Mouse (Mus musculus): ENCODE measurements at regions not wholly inside any gene's neighbourhood (a gene's known extent, or its start where the extent isn't known, plus 50 kb on each side); places are given as distances from the start of the nearest gene placed in this dataset.

GRCm38 (mm10) chr7:39701506-39701905, 183.9 kb downstream of the Zfp619 start:
- Histone ChIP-seq H3K4me1 (replicated peaks; ENCODE audit: control insufficient read depth in 2 of 2, insufficient read depth in 2 of 2, low read length in 1 of 2) (no peaks in the 10 kb centered on the region), H3K27ac (no peak overlapping the region), H3K4me2 (ENCODE audit: low read depth) (no peak overlapping the region), H3K36me3 (replicated peaks; ENCODE audit: control insufficient read depth, insufficient read depth, low read depth) (no peaks in the 10 kb centered on the region), H3K9me3 (ENCODE audit: control insufficient read depth, low read length) (no peaks in the 10 kb centered on the region), H3K9ac (replicated peaks) (no peak overlapping the region), H3K27me3 (ENCODE audit: control insufficient read depth, insufficient read depth, low read length) (no peaks in the 10 kb centered on the region), H3K4me3 (ENCODE audit: insufficient read depth in 1 of 2, low read depth in 2 of 2, low read length in 2 of 2) (no peak overlapping the region)
- no peak for ATAC-seq (ENCODE audit: insufficient read depth)
- no peak for TF ChIP-seq CTCF (IDR thresholded peaks at IDR 0.05; ENCODE audit: low read depth)
- no peak for DNase-seq (ENCODE audit: low read depth in 3 of 3, low spot score in 3 of 3)
- WGBS (ENCODE audit: insufficient replicate concordance), result 43% methylated on average over 1 of the region's 2 CpGs

DNA sequence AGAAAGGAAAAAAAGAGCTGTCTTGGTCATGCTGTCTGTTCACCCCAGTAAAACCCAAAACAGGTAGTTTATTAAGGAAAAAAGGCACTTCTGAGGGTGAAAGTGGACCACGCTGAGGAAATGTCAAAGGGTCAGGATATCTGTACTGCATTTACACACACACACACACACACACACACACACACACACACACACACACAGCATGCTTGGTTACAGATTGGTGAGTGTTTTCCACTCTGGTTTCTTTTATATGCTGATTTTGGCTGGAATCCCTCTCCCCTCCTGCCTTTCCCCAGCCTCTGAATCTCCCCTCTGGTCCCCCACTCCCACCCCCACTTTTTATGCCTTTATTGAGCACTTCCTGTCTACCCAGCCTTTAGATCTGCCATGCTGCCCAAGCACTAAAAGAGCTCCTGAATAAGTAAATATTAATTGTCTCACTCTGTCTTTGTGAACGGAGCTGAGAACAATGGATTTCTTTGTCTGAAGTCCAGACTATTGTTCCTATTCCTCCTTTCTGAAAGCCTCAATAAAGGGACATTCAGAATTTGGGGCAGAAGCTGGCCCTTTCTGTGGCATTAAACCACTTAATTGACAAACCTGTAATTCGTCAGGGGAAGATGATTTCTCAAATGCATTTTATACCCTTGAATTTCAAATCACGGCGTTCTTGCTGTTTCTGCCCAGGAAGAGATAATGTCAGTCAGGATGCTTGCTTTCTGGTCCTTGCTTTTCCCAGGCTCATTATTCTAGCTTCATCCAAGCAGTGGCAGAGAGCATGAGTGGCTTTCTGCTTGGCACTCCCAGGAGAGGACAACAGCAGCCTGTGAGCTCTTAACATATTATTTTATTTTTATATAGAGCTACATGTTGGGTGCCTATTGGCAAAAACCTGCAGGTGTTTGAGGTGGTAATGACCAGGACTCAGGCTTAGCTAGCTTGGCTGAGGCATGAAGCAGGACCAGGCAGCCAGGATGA, 187.8 kb downstream of the Zfp619 start:
- no peak for DNase-seq (ENCODE audit: low read depth in 3 of 3, low spot score in 3 of 3)
- Histone ChIP-seq H3K27me3 (ENCODE audit: control insufficient read depth, insufficient read depth, low read length) (no peaks in the 10 kb centered on the region), H3K9ac (replicated peaks) (no peak overlapping the region), H3K27ac (no peak overlapping the region), H3K9me3 (ENCODE audit: control insufficient read depth, low read length) (no peaks in the 10 kb centered on the region), H3K4me1 (replicated peaks; ENCODE audit: control insufficient read depth in 2 of 2, insufficient read depth in 2 of 2, low read length in 1 of 2) (no peaks in the 10 kb centered on the region), H3K4me2 (ENCODE audit: low read depth) (no peak overlapping the region), H3K4me3 (ENCODE audit: insufficient read depth in 1 of 2, low read depth in 2 of 2, low read length in 2 of 2) (no peak overlapping the region), H3K36me3 (replicated peaks; ENCODE audit: control insufficient read depth, insufficient read depth, low read depth) (no peaks in the 10 kb centered on the region)
- WGBS (ENCODE audit: insufficient replicate concordance), result 40% methylated on average over 5 of the region's 5 CpGs
- no peak for ATAC-seq (ENCODE audit: insufficient read depth)
- no peak for TF ChIP-seq EP300 (IDR thresholded peaks at IDR 0.05; ENCODE audit: low read depth)
- no peak for TF ChIP-seq CTCF (IDR thresholded peaks at IDR 0.05; ENCODE audit: low read depth)

DNA sequence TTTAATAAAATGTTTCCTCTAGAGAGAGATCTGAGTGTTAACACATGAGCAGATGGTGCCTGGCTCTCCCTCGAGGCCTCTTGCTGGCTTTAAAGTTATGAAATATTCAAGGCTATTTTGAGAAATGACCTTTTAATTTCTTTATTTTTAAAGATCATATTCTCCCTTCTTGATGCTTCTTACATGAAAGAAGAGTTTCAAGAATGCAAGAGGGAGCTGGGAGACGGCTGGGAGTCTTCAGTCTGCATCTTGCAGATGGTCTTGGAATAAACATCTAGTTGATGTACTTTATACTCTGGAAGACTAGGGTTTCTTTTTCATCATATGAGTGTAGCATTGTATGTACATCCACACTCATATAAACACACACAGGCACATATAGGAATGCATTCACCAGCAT, 189.0 kb downstream of the Zfp619 start:
- no peak for TF ChIP-seq CTCF (IDR thresholded peaks at IDR 0.05; ENCODE audit: low read depth)
- TF ChIP-seq EP300 (IDR thresholded peaks at IDR 0.05; ENCODE audit: low read depth), result no peak
- Histone ChIP-seq H3K27ac (no peak overlapping the region), H3K4me3 (ENCODE audit: insufficient read depth in 1 of 2, low read depth in 2 of 2, low read length in 2 of 2) (no peak overlapping the region), H3K27me3 (ENCODE audit: control insufficient read depth, insufficient read depth, low read length) (no peaks in the 10 kb centered on the region), H3K4me2 (ENCODE audit: low read depth) (no peak overlapping the region), H3K4me1 (replicated peaks; ENCODE audit: control insufficient read depth in 2 of 2, insufficient read depth in 2 of 2, low read length in 1 of 2) (no peaks in the 10 kb centered on the region), H3K9me3 (ENCODE audit: control insufficient read depth, low read length) (no peaks in the 10 kb centered on the region), H3K9ac (replicated peaks) (no peak overlapping the region), H3K36me3 (replicated peaks; ENCODE audit: control insufficient read depth, insufficient read depth, low read depth) (no peaks in the 10 kb centered on the region)
- no peak for ATAC-seq (ENCODE audit: insufficient read depth)
- no peak for DNase-seq (ENCODE audit: low read depth in 3 of 3, low spot score in 3 of 3)
- WGBS (ENCODE audit: insufficient replicate concordance), result 43% methylated on average over 2 of the region's 2 CpGs

DNA sequence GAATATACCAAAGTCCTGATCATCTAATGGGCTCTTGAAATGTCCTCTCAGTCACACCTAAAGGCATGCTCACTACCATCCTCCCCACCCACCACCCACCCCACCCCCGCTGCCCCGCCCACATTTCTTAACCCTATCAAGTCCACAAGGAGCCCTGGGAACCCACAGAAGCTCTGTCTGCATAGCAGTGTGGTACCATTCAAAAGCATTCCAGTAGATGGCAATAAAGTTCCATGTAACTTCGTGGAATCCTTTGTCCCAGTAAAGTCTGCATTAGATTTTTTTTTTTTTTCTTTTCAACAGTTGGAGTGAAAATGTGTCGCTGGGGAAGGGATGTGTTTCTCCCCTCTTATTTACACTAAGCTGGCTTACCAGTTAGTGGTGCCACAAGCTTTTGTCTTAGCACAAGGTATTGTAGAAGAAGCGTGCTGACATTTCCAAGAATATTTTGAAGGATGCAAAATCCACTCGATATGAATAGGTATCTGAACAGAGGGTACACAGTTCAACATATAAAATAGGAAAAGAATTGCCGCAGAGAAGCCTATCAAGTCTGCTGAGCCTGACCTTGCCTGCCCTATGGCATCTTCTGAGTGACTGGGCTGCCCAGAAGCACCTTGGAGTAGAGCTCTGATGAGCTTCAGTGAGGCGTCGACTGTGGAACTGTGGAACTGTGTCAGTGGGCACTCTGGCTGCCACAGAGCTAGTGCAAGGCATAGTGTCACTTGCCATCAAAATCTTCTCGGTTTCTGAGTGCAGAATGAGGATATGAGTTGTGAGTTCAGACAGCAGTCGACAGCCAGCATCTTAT, 199.0 kb downstream of the Zfp619 start:
- no peak for ATAC-seq (ENCODE audit: insufficient read depth)
- WGBS (ENCODE audit: insufficient replicate concordance), result 17% methylated on average over 11 of the region's 11 CpGs
- TF ChIP-seq EP300 (IDR thresholded peaks at IDR 0.05; ENCODE audit: low read depth) (no peak), CTCF (IDR thresholded peaks at IDR 0.05; ENCODE audit: low read depth) (no peak)

More for the DNA sequence above, 199.0 kb downstream of the Zfp619 start:
- Histone ChIP-seq H3K36me3 (replicated peaks; ENCODE audit: control insufficient read depth, insufficient read depth, low read depth) (no peaks in the 10 kb centered on the region), H3K9ac (replicated peaks) (no peak overlapping the region), H3K4me3 (ENCODE audit: insufficient read depth in 1 of 2, low read depth in 2 of 2, low read length in 2 of 2) (no peak overlapping the region), H3K27me3 (ENCODE audit: control insufficient read depth, insufficient read depth, low read length) (no peaks in the 10 kb centered on the region), H3K4me1 (replicated peaks; ENCODE audit: control insufficient read depth in 2 of 2, insufficient read depth in 2 of 2, low read length in 1 of 2) (no peaks in the 10 kb centered on the region), H3K4me2 (ENCODE audit: low read depth) (no peak overlapping the region), H3K27ac (no peak overlapping the region), H3K9me3 (ENCODE audit: control insufficient read depth, low read length) (no peaks in the 10 kb centered on the region)
- no peak for DNase-seq (ENCODE audit: low read depth in 3 of 3, low spot score in 3 of 3)
